Mouse (Mus musculus): Measurements from ENCODE around the gene Rer1. TPM values are rescaled to one million over a fixed set of nuclear protein-coding genes. Genes with fewer than 3 reads are reported as not detected.

The Rer1 gene
- polyA plus RNA-seq, 1 experiment, result 55.8 TPM

DNA sequence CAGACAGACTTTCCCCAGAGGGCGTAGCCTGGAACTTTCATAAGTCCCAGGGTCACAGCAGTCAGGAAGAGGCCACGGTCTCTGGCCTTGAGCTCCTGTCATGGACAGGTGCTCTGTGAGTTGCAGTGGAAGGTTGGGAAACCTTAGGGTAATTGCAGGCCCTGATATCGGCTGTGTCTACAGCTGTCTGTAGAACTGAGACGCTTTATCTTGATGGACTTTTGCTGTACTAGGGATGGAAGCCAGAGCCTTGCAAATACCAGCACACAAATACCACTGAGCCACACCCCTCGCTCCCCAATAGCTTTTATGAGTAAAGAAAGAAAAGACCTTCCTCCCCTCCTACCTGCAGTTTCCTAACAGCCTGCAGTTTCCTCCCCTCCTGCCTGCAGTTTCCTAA, 34.4 kb upstream of the Rer1 start:
- Histone ChIP-seq H3K27ac (ENCODE audit: control insufficient read depth, insufficient read depth, low read depth, low read length, poor library complexity) (peak overlapping the region; percentile 59), H3K4me3 (replicated peaks; ENCODE audit: control insufficient read depth, low read depth, low read length) (no peak overlapping the region), H3K4me1 (ENCODE audit: control insufficient read depth, insufficient read depth, low read length) (peaks cover 14% of the 10 kb centered on the region)
- TF ChIP-seq POLR2A (IDR thresholded peaks at IDR 0.05; ENCODE audit: borderline replicate concordance, control insufficient read depth, low read depth, low read length) (no peak), CTCF (IDR thresholded peaks at IDR 0.05; ENCODE audit: control insufficient read depth, insufficient read depth, low read length) (no peak)
- WGBS, result 33% methylated on average over 5 of the region's 5 CpGs

DNA sequence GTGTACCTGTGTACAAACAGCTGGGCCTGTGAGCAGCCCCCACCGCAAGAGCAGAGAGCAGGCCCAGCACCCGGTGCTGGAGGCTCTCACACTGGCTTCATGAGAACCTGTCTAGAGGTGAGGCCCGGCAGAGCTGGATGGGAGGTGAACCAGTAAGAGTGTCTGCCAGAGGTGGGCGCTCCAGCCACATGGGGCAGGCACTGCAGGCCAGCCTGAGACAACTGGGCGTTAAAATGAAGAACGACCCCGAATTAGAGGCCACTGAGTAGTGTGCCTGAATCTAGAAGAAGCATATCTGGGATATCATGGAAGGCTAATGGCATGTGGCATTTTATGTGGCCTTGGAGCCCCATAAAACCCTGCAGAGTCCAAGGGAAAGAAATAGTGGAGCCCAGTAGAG, 33.9 kb upstream of the Rer1 start:
- Histone ChIP-seq H3K27ac (ENCODE audit: control insufficient read depth, insufficient read depth, low read depth, low read length, poor library complexity) (no peak overlapping the region; the same call in 1 of the 2 replicates), H3K4me1 (ENCODE audit: control insufficient read depth, insufficient read depth, low read length) (peaks cover 14% of the 10 kb centered on the region), H3K4me3 (replicated peaks; ENCODE audit: control insufficient read depth, low read depth, low read length) (no peak overlapping the region)
- TF ChIP-seq CTCF (IDR thresholded peaks at IDR 0.05; ENCODE audit: control insufficient read depth, insufficient read depth, low read length) (peak; percentile 18; the same call in 1 of the 2 replicates), POLR2A (IDR thresholded peaks at IDR 0.05; ENCODE audit: borderline replicate concordance, control insufficient read depth, low read depth, low read length) (no peak)
- WGBS, result 87% methylated on average over 7 of the region's 7 CpGs

DNA sequence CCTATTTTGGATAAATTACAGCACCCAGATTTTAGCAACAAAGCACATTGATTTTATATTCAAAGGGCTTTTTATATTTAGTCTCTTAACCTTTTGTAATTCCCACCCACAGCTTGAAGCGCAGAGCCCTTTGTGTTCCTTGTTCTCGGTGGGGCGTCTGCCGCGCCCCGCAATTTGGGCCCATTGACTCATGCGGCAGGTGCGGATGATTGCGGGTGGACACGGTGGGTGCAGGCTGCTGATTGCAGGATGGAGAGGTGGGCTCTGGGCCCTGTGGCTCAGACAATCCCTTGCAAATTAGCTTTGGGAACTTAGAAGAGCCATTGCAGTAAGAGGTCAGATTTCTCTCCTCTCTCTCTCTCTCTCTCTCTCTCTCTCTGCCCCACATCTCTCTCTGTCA, 32.1 kb upstream of the Rer1 start:
- TF ChIP-seq CTCF (IDR thresholded peaks at IDR 0.05; ENCODE audit: control insufficient read depth, insufficient read depth, low read length) (no peak), POLR2A (IDR thresholded peaks at IDR 0.05; ENCODE audit: borderline replicate concordance, control insufficient read depth, low read depth, low read length) (no peak)
- no peak overlapping the region for H3K4me3 ChIP-seq (replicated peaks; ENCODE audit: control insufficient read depth, low read depth, low read length)
- H3K27ac ChIP-seq (ENCODE audit: control insufficient read depth, insufficient read depth, low read depth, low read length, poor library complexity), result no peak overlapping the region
- H3K4me1 ChIP-seq (ENCODE audit: control insufficient read depth, insufficient read depth, low read length), result peaks cover 14% of the 10 kb centered on the region
- 89% methylated on average over 10 of the region's 10 CpGs for WGBS

DNA sequence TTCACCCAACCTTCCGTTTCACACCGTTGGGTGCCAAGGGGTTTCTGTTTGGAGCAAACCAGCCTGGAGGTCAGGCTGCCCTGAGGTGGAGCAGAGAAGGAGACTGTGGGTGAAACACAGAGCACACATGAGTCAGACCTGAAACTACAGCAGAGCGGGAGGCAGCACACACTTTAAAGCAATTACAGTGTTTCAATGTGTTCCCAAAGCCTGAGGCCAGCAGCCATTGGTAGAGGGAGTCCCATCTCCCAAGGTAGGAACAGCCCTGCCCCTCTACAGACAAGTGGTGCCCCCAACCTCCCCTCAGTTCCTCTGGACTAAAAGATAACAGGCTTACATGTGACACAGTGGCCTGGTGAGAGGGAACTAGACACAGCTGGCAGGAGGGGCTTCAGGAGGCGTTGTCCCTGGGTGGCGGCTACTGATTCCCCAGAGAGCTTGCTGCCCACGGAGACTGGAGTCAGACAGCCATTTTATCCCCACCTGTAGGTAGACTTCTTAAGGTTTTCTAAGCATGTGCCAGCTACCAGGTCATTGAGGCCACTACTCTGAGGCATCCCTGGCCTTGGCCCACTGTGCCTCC, 31.3 kb upstream of the Rer1 start:
- Histone ChIP-seq H3K4me3 (replicated peaks; ENCODE audit: control insufficient read depth, low read depth, low read length) (no peak overlapping the region), H3K4me1 (ENCODE audit: control insufficient read depth, insufficient read depth, low read length) (peaks cover 14% of the 10 kb centered on the region), H3K27ac (ENCODE audit: control insufficient read depth, insufficient read depth, low read depth, low read length, poor library complexity) (peak overlapping the region; percentile 57)
- WGBS, result 48% methylated on average over 6 of the region's 6 CpGs
- TF ChIP-seq POLR2A (IDR thresholded peaks at IDR 0.05; ENCODE audit: borderline replicate concordance, control insufficient read depth, low read depth, low read length) (no peak), CTCF (IDR thresholded peaks at IDR 0.05; ENCODE audit: control insufficient read depth, insufficient read depth, low read length) (no peak)

DNA sequence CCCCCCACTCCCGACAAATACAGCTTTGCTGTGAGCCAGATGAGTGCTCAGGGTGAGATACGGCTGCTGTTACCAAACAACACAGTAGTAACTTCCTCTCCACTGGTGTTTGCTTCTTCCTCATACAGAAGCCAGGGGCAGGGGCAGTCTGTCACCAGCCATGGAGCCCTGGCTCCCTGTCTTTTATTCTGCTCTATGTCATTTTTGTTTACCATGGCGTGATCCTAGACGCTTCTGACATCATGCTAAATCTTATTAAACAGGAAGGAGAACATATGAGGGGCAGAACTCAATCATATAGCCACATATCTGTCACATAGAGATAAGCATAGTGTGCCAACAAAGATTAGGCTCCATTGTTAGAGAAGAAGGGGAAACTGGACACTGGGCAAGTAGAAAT, 30.4 kb upstream of the Rer1 start:
- 12% methylated on average over 4 of the region's 4 CpGs for WGBS

DNA sequence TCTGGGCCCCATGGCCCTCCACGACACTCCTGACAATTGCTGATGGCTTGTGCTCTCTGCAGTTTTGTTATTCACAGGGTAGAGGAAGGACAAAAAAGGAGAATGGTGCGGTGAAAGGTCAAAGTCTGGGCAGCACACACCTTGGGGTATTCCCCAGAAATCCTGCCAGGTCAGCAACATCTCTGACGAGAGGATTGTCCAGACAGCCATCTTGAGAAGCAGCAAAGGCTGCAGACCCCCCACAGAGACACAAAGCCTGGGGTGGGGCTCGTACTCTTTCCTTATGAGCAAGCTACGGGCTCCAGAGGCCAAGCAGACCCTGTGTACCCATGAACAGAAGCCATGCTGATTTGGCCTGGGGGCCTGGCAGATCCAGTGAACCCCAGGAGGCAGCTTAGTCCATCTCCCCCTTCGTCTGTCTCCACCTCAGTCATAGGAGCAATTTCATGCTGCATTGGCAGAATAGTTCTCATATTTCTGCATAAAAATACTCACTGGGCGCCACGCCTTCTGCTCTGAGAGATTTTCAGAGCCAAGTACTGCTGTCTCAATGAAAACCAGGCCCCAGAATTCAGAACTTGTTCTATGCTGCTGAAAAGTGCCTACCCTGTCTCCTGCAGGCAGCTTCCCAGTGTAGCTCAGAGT, 27.7 kb upstream of the Rer1 start:
- Histone ChIP-seq H3K27ac (ENCODE audit: control insufficient read depth, insufficient read depth, low read depth, low read length, poor library complexity) (no peak overlapping the region), H3K4me3 (replicated peaks; ENCODE audit: control insufficient read depth, low read depth, low read length) (no peak overlapping the region), H3K4me1 (ENCODE audit: control insufficient read depth, insufficient read depth, low read length) (peaks cover 8% of the 10 kb centered on the region)
- 76% methylated on average over 8 of the region's 8 CpGs for WGBS
- no peak for TF ChIP-seq POLR2A (IDR thresholded peaks at IDR 0.05; ENCODE audit: borderline replicate concordance, control insufficient read depth, low read depth, low read length)
- TF ChIP-seq CTCF (IDR thresholded peaks at IDR 0.05; ENCODE audit: control insufficient read depth, insufficient read depth, low read length), result no peak

More for the DNA sequence above, 30.4 kb upstream of the Rer1 start:
- TF ChIP-seq CTCF (IDR thresholded peaks at IDR 0.05; ENCODE audit: control insufficient read depth, insufficient read depth, low read length) (no peak), POLR2A (IDR thresholded peaks at IDR 0.05; ENCODE audit: borderline replicate concordance, control insufficient read depth, low read depth, low read length) (no peak)
- Histone ChIP-seq H3K4me1 (ENCODE audit: control insufficient read depth, insufficient read depth, low read length) (peaks cover 11% of the 10 kb centered on the region), H3K4me3 (replicated peaks; ENCODE audit: control insufficient read depth, low read depth, low read length) (peak overlapping the region; percentile 50), H3K27ac (ENCODE audit: control insufficient read depth, insufficient read depth, low read depth, low read length, poor library complexity) (peak overlapping the region; percentile 92)

DNA sequence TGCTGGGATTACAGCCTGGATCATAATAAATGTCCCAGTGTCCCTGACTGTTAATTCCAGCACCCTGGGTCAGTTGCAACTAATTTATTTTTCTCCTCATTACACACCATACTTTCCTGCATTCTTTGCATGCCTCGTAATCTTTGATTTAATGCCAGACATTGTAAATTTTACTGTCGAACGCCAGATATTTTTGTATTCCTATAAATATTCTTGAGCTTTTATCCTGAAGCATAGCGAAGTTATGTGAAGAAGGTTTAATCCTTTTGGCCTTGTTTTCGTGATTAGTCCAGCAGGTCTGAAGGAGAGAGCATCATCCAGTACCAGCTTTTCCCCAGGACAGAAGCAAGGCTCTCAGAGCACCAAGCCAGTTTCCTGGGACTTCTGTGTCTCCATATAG, 23.3 kb upstream of the Rer1 start:
- no peak for TF ChIP-seq CTCF (IDR thresholded peaks at IDR 0.05; ENCODE audit: control insufficient read depth, insufficient read depth, low read length)
- no peak for TF ChIP-seq POLR2A (IDR thresholded peaks at IDR 0.05; ENCODE audit: borderline replicate concordance, control insufficient read depth, low read depth, low read length)
- no peaks in the 10 kb centered on the region for H3K4me1 ChIP-seq (ENCODE audit: control insufficient read depth, insufficient read depth, low read length)
- WGBS, result 80% methylated on average over 5 of the region's 5 CpGs
- no peak overlapping the region for H3K27ac ChIP-seq (ENCODE audit: control insufficient read depth, insufficient read depth, low read depth, low read length, poor library complexity)
- no peak overlapping the region for H3K4me3 ChIP-seq (replicated peaks; ENCODE audit: control insufficient read depth, low read depth, low read length)

DNA sequence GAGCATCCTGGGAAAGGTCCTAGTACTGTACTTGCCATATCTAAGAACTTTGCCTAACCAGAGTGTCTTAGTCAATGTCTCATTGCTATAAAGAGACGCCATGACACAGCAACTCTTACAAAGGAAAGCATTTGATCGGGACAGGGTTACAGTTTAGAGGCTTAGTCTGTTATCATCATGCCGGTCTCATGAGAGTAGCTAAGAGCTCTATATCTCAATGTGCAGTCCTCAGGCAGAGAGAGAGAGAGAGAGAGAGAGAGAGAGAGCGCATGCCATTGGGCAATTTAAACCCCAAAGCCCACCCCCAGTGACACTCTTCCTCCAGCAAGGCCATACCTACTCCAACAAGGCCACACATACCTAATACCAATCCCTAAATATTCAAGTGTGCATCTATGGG, 21.7 kb upstream of the Rer1 start:
- WGBS, result 57% methylated on average over 4 of the region's 4 CpGs
- Histone ChIP-seq H3K4me1 (ENCODE audit: control insufficient read depth, insufficient read depth, low read length) (no peaks in the 10 kb centered on the region), H3K4me3 (replicated peaks; ENCODE audit: control insufficient read depth, low read depth, low read length) (no peak overlapping the region), H3K27ac (ENCODE audit: control insufficient read depth, insufficient read depth, low read depth, low read length, poor library complexity) (no peak overlapping the region)
- TF ChIP-seq CTCF (IDR thresholded peaks at IDR 0.05; ENCODE audit: control insufficient read depth, insufficient read depth, low read length) (no peak), POLR2A (IDR thresholded peaks at IDR 0.05; ENCODE audit: borderline replicate concordance, control insufficient read depth, low read depth, low read length) (no peak)
